Mouse (Mus musculus) fat pad, adult 2 months (tissue): Measurements from ENCODE around the gene Tom1l2.

Experiments used
- DNase-seq: peaks from one replicate; pipeline ENCODE4 v3.0.0-alpha.2; 2011; ENCODE audit warnings: low read depth, low spot score; ENCODE audit errors: extremely low read depth

Gene Tom1l2

GRCm38 (mm10) chr11:60208712-60209111 is 144.0 kb downstream of the Tom1l2 start:
- DNase-seq, result no peak

GRCm38 (mm10) chr11:60208201-60208600 is 144.5 kb downstream of the Tom1l2 start:
- DNase-seq, result no peak

GRCm38 (mm10) chr11:60206207-60206606 is 146.5 kb downstream of the Tom1l2 start:
- no peak for DNase-seq

DNA sequence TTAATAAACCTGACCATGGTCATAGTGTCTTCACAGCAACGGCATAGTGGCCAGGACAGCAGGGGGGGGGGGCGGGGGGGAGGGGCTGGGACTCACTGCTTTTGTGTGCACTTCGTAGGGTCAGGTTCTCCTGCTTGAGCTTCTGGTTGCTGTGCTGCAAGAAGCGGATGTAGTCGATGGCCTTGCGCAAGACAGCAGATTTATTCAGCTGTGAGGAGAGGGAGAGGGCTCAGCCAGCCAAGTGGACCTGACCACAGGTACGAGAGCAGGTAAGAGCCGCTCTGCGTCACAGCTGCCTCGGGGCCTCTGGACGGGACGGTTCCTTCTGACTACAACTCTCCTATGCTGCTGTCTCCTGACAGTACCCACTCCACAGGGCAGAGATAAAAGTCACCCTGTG is 147.7 kb downstream of the Tom1l2 start:
- peak; percentile 86 for DNase-seq

GRCm38 (mm10) chr11:60202710-60203638 is 149.7 kb downstream of the Tom1l2 start:
- no peak for DNase-seq

DNA sequence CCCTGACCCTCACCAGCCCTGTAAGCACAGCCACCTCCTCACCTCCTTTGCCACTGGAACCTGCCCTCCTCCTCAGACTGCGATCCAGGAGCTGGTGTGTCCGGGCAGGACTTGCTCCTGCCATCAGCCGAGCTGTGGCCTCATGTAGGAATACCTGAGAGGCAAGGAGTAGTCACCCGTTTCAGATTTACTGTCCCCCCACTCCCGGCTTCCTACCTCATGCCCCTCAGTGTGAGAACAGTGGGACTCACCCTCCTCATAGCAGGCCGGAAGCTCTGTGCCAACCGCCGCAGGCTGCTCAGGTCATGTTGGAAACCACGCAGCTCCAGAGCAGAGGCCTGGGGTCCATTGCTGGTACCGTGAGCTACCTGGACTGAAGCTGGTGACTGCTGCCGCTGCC is 152.3 kb downstream of the Tom1l2 start:
- DNase-seq, result no peak

DNA sequence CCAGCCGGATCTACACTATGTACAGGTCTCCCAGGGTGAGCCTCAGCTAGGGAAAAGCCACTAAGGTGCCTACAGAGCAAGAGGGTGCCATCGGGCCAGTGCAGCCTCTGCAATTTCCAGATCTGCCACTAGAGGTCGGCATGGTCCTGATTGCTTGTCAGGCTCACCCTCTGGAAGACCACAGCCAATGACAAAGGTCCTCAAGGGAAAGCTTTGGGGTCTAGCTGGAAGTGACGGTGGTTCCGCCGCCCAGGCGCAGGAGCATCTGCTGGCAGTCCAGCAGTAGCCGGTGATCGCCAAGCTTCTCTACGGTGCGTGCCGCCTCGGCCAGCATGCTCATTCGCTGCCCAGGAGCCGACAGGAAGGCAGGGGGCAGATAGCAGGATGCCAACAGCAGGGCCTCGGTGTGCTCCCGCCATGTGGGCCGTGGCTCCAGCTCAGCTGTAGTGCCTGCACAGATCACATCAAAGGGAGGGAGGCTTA is 153.0 kb downstream of the Tom1l2 start:
- no peak for DNase-seq

GRCm38 (mm10) chr11:60198651-60199050 is 154.1 kb downstream of the Tom1l2 start:
- DNase-seq, result no peak

DNA sequence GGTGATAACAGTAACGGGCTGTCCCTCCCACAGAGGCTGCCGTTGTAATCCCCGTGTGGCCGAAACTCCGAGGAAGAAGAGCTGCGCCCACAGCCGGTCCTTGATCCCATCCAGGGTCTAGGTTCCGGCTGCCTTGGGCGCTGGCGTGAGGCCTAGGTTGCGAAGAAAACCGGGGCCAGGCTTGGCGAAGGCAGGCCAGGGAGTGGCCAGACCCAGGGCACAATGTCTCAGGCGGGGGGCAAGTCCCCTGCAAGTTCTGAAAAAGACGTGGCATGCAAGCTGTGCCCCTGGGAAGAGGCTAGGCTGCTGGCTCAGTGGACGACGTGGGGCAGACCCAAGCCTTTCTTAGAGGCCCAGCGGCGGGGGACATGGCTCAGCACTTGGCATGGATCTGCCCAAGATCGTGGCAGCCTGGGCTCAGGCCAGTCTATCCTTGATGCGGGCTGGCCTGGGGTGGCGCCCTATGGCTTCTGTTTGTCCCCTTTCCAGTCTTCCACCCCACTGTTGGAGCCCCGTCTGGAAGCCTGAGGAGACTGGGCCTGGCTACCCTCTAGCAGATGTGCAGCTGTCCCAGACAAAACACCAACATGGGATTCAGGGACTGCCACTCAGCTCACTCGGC is 154.6 kb downstream of the Tom1l2 start:
- no peak for DNase-seq

DNA sequence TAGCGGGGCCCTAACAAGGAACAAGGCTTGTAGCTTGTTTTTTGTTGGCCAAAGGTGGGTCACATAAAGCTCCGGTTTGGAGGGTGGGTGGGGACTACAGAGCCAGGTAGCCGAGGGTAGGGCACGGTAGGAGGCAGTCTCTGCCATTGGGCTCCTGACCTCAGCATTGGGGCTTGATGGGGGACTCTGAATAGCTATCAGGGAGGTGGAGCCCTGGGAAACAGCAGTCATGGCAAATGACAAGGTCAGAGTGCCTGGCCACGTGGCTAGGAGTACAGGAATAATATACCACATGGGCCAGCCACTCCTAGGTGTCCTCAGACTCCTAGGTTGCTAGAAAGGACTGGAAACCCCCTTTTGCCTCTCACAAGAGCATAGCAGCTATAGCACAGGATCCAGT is 156.4 kb downstream of the Tom1l2 start:
- no peak for DNase-seq

- DNase-seq, result no peak
Measured at GRCm38 (mm10) chr11:60195108-60195507, 157.6 kb downstream of the Tom1l2 start.

GRCm38 (mm10) chr11:60193556-60193955 is 159.1 kb downstream of the Tom1l2 start:
- no peak for DNase-seq

DNA sequence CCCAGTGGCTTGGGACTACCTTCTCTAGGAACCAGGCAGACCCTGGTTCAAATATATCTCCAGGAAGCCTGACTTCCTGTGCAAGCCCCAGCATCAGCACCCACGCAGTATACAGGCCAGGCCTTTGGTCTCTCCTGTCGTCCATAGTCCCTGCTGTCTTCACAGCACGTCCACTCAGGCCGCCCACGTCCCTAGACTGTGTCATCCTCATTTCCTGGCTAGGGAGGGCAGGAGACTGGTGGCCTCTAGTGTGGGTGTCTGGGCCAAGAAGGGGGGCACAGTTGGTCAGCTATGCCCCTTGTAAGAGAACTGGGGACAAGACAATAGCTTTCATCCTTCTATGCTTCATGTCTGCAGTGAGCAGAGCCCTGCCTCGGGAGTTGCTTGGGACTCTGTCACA is 160.2 kb downstream of the Tom1l2 start:
- no peak for DNase-seq

GRCm38 (mm10) chr11:60190055-60190641 is 162.6 kb downstream of the Tom1l2 start:
- no peak for DNase-seq

DNA sequence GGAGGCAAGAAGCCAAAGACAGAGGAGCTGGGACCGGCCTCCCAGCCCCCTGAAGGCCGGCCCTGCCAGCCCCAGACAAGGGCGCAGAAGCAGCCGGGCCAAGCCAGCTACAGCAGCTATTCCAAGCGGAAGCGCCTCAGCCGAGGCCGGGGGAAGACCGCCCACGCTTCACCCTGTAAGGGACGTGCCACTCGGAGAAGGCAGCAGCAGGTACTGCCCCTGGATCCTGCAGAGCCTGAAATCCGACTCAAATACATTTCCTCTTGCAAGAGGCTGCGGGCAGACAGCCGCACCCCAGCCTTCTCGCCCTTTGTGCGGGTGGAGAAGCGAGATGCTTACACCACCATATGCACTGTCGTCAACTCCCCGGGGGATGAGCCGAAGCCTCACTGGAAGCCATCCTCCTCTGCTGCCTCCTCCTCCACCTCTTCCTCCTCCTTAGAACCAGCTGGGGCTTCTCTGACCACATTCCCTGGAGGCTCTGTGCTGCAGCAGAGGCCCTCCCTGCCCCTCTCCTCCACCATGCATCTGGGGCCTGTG is 163.1 kb downstream of the Tom1l2 start:
- DNase-seq, result no peak

DNA sequence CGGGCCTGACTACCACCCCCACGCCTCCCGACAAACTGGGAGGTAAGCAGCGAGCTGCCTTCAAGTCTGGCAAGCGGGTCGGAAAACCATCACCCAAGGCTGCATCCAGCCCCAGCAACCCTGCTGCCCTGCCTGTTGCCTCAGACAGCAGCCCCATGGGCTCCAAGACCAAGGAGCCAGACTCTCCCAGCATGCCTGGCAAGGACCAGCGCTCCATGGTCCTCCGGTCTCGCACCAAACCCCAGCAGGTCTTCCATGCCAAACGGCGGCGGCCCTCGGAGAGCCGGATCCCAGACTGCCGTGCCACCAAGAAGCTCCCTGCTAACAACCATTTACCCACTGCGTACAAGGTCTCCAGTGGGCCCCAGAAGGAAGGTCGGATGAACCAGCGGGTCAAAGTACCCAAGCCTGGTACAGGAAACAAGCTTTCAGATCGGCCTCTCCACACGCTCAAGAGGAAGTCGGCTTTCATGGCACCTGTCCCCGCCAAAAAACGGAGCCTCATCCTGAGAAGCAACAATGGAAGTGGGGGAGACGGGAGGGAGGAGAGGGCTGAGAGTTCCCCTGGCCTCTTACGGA is 164.3 kb downstream of the Tom1l2 start:
- DNase-seq, result no peak

- DNase-seq, result no peak
Measured at GRCm38 (mm10) chr11:60187070-60187469, 165.6 kb downstream of the Tom1l2 start.

DNA sequence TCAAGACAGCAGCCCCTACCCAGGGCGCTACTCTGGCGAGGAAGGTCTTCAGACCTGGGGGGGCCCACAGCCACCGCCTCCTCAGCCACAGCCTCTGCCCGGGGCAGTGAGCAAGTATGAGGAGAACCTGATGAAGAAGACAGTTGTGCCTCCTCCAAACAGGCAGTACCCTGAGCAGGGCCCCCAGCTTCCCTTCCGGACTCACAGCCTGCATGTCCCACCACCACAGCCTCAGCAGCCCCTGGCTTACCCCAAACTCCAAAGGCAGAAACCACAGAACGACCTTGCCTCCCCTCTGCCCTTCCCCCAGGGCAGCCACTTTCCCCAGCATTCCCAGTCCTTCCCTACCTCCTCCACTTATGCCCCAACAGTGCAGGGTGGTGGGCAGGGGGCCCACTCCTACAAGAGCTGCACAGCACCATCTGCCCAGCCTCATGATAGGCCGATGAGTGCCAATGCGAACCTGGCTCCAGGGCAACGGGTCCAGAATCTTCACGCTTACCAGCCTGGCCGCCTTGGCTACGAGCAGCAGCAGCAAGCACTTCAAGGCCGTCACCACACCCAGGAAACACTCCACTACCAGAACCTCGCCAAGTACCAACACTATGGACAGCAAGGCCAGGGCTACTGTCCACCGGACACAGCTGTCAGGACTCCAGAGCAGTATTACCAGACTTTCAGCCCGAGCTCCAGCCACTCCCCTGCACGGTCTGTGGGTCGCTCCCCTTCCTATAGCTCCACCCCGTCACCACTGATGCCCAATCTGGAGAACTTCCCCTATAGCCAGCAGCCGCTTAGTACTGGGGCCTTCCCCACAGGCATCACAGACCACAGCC is 167.1 kb downstream of the Tom1l2 start:
- DNase-seq, result no peak

DNA sequence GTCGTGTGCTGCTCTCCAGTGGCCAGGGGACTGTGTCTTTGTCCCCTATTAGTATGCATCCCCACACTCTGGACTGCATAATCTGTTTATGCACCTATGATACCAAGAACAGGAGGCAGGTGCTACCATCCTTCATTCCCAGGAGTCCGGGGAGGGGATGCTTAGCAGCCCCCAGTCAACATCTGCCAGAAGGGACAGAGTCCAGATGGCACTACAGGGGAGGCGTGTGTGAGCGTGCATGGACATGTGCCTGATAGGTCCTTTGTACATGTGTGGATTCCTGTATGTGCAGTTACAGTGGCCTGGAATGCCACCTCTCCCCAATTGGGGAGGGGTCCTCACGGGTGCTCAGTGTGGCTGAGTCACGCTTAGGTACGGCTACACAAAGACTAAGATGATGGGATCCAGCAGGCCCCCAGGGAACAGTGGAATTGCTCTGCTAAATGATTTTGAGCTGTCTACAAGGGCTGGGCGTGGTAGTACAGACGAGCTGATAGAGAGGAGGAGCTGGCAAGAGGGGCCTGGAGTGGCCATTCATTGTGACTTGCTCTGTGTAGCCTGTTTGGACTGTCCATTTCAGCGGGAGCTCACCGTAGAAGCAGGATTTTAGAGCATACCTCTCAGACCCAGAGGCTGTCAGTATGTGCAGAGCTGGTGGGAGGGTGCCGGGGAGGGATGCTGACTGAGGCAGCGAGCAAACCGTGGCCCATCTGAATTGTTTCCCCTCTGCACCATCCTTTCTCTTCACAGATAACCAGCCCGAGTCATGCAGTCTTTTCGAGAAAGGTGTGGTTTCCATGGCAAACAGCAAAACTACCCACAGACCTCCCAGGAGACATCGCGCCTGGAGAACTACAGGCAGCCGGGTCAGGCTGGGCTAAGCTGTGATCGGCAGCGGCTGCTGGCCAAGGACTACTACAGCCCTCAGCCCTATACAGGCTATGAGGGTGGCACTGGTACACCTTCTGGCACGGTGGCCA is 168.1 kb downstream of the Tom1l2 start:
- DNase-seq, result no peak
